Mouse (Mus musculus) liver, embryonic 16.5 days (tissue): ENCODE measurements at regions not wholly inside any gene's neighbourhood (a gene's known extent, or its start where the extent isn't known, plus 50 kb on each side); places are given as distances from the start of the nearest gene placed in this dataset.

Experiments
- ATAC-seq: fragments of 200-750 bp; cut with Nextera tagmentation; 2 replicates; pipeline ENCODE4 v1.8.0; 2017; ENCODE audit warnings: low read depth, mild to moderate bottlenecking, moderate number of reproducible peaks, moderate library complexity
- H3K27ac ChIP-seq: fragments of 300-500 bp; sonication (generic); 2 replicates; pipeline ENCODE4 v1.5.1; 2014; ENCODE audit warnings: mild to moderate bottlenecking, low read length
- H3K27me3 ChIP-seq: fragments of 300-500 bp; sonication (generic); 2 replicates; pipeline ENCODE4 v1.6.1; 2014; ENCODE audit warnings: low read depth, low read length, mixed read lengths; ENCODE audit not compliant: control insufficient read depth, insufficient read depth
- H3K36me3 ChIP-seq: fragments of 300-500 bp; sonication (generic); 2 replicates; pipeline ENCODE4 v1.6.1; 2014; ENCODE audit warnings: mild to moderate bottlenecking; ENCODE audit not compliant: control insufficient read depth, insufficient read depth
- H3K4me1 ChIP-seq: fragments of 300-500 bp; sonication (generic); 2 replicates; pipeline ENCODE4 v1.6.1; 2014; ENCODE audit warnings: low read depth, low read length, mixed read lengths; ENCODE audit not compliant: control insufficient read depth
- H3K4me2 ChIP-seq: fragments of 300-500 bp; sonication (generic); 2 replicates; pipeline ENCODE4 v1.6.1; 2014; ENCODE audit warnings: low read depth, low read length, mixed read lengths
- H3K4me3 ChIP-seq: fragments of 300-500 bp; sonication (generic); 2 replicates; pipeline ENCODE4 v1.5.1; 2014; ENCODE audit warnings: low read depth, mild to moderate bottlenecking, low read length
- H3K9ac ChIP-seq: fragments of 300-500 bp; sonication (generic); 2 replicates; pipeline ENCODE4 v1.6.1; 2014; ENCODE audit warnings: low read depth, low read length
- H3K9me3 ChIP-seq: fragments of 300-500 bp; sonication (generic); replicated peaks from 2 replicates; pipeline ENCODE4 v1.6.1; 2016; ENCODE audit warnings: low read length; ENCODE audit not compliant: control insufficient read depth
- WGBS: fragments of 180-500 bp; shearing (Covaris S2); extraction: QIAGEN DNeasy Blood & Tissue Kit; methylation state at CpG from one replicate; pipeline ENCODE4 v1.1.7; 2014; ENCODE audit not compliant: insufficient replicate concordance; 5-methylcytosine and 5-hydroxymethylcytosine counted together

DNA sequence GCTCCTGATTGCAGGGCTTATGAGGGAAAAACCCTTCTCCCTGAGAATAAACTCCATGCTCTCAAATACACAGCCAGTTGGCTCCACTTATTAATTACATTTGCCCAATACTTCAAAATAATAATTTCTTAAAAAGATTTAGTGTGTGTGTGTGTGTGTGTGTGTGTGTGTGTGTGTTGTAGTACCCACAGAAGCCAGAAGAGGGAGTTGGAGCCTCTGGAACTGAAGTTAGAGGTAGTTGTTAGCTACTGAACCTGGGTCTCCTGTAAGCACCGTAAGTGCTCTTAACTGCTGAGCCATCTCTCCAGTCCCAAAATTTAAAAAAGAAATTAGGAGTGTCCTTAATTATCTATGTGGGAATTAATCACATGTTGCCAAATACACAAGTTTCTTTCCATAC lies 154.8 kb upstream of the Ctnnb1 start:
- Histone ChIP-seq H3K9me3 (no peaks in the 10 kb centered on the region), H3K4me3 (no peak overlapping the region), H3K27ac (no peak overlapping the region), H3K27me3 (no peaks in the 10 kb centered on the region), H3K9ac (no peak overlapping the region), H3K4me2 (no peak overlapping the region), H3K4me1 (peaks cover 10% of the 10 kb centered on the region), H3K36me3 (no peaks in the 10 kb centered on the region)
- 83% methylated on average over 1 of the region's 1 CpGs for WGBS
- ATAC-seq = no peak

DNA sequence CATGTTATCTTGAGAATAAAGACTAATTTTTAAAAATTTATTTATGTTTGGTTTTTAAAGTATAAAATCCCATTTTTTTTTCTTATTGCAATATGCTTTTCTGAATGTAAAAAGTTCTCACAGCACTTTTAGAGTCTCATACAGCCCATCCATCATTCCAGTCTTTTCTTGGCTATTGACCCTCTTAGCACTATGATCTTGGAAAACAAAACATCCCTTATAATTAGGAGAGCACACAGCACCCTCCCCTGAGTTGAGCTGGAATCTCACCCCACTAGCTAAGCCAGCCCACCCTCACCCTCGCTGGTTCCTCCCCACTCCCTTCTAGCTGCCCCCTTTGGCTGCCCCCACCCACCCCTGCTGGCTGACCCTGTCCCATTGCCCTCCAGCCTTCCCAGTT lies 154.2 kb upstream of the Ctnnb1 start:
- H3K9ac ChIP-seq = no peak overlapping the region
- ATAC-seq = no peak
- H3K36me3 ChIP-seq = no peaks in the 10 kb centered on the region
- WGBS = 23% methylated on average over 1 of the region's 1 CpGs
- H3K27me3 ChIP-seq = no peaks in the 10 kb centered on the region
- no peak overlapping the region for H3K27ac ChIP-seq
- no peak overlapping the region for H3K4me3 ChIP-seq
- H3K9me3 ChIP-seq = no peaks in the 10 kb centered on the region
- H3K4me1 ChIP-seq = peaks cover 10% of the 10 kb centered on the region
- H3K4me2 ChIP-seq = no peak overlapping the region

DNA sequence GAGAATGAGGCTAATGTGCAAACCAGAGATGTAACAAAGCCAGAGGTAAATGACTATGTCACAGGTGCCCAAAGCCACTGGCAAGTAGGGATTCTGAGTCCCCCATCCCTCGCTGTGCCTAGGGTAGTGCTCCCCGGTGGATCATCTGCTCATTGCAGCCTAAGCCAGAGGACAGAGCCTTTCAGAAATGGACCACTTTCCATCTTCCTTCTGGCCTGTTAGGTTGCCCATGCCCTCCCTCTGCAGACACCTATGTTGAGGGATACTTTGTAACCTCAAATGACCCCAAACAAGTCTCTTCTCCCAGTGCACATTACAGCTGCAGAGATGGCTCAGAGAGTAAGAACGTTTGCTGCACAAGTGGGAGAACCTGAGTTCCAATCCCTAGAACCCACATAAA lies 153.3 kb upstream of the Ctnnb1 start:
- 0 out of 2 replicates have a peak overlapping the region, but pooled peaks have one; percentile 11 for H3K4me3 ChIP-seq
- H3K4me1 ChIP-seq = peaks cover 10% of the 10 kb centered on the region
- no peak overlapping the region; the same call in 1 of the 2 replicates for H3K9ac ChIP-seq
- 47% methylated on average over 3 of the region's 3 CpGs for WGBS
- no peaks in the 10 kb centered on the region for H3K27me3 ChIP-seq
- H3K4me2 ChIP-seq = peak overlapping the region; percentile 30
- no peak for ATAC-seq
- H3K9me3 ChIP-seq = no peaks in the 10 kb centered on the region
- H3K27ac ChIP-seq = peak overlapping the region; percentile 80
- no peaks in the 10 kb centered on the region for H3K36me3 ChIP-seq

DNA sequence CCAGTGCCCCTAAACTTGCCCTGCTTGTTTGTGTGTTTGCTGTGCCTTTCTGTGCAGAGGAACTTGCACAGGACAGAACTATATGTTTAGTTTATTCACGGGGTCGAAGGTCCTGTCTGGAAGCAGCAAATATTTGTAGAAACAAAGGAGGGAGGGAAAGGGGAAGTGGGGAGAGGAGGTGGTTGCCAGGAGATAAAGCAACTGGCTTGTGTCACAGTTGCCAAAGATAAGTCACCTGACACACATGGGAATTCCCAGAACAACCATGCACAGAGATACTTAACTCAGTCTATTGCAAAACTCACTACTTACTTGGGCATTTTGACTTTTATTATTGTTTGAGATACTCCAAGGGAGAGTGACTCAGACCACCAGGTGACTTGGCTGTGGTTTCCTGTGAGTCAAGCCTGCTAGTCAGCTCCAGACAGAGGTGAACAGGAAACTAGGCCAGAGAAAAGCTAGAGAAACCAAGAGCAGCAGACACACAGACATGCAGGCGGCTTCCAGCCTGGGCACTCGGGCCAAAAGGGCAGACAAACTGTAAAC lies 152.5 kb upstream of the Ctnnb1 start:
- Histone ChIP-seq H3K4me1 (peaks cover 10% of the 10 kb centered on the region), H3K4me3 (no peak overlapping the region), H3K9ac (no peak overlapping the region), H3K9me3 (no peaks in the 10 kb centered on the region), H3K27me3 (no peaks in the 10 kb centered on the region), H3K27ac (peak overlapping the region; percentile 80), H3K36me3 (no peaks in the 10 kb centered on the region), H3K4me2 (peak overlapping the region; percentile 30)
- peak; percentile 82 for ATAC-seq
- WGBS = 3% methylated on average over 4 of the region's 4 CpGs

DNA sequence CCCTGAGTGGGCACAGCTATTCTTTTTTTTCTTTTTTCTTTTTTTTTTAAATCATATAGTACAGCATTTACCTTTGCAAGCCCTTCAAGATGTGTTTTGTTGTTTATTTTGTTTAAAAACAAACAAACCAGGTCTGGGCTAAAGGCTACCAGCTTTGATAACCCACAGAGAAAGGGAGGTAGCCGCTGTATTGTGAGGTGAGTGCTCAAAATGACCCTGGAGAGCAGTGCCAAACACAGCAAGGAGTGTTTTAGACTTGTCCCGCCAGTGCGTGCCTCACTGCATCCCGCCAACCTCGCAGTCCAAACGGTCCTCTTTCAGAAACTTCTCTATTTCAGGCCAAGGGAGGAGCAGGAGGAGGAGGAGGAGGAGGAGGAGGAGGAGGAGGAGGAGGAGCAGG lies 152.0 kb upstream of the Ctnnb1 start:
- 17% methylated on average over 6 of the region's 6 CpGs for WGBS
- Histone ChIP-seq H3K4me1 (peaks cover 10% of the 10 kb centered on the region), H3K9me3 (no peaks in the 10 kb centered on the region), H3K4me2 (no peak overlapping the region), H3K9ac (no peak overlapping the region), H3K27me3 (no peaks in the 10 kb centered on the region), H3K27ac (peak overlapping the region; percentile 49), H3K36me3 (no peaks in the 10 kb centered on the region), H3K4me3 (no peak overlapping the region)
- ATAC-seq = no peak

DNA sequence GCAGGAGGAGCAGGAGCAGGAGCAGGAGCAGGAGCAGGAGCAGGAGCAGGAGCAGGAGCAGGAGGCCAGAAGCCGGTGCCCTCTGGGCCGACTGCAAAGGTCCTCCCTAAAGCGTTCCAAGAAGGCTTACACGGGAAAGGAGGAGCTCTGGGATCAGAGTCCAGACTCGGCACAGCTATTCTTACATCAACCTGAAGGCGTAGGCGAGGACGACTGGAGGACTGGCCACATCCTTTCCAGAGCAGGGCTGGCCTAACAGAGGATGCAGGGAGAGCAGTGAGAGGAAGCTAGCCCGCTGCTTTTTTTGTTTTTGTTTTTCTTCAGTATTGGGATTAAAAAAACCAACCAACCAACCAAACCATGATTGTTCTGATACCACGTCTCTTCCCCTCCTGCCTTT lies 151.5 kb upstream of the Ctnnb1 start:
- H3K4me3 ChIP-seq = no peak overlapping the region
- no peak overlapping the region for H3K4me2 ChIP-seq
- H3K9me3 ChIP-seq = no peaks in the 10 kb centered on the region
- ATAC-seq = no peak
- peaks cover 10% of the 10 kb centered on the region for H3K4me1 ChIP-seq
- no peaks in the 10 kb centered on the region for H3K27me3 ChIP-seq
- WGBS = 19% methylated on average over 10 of the region's 10 CpGs
- no peak overlapping the region for H3K9ac ChIP-seq
- H3K36me3 ChIP-seq = no peaks in the 10 kb centered on the region
- no peak overlapping the region; the same call in 1 of the 2 replicates for H3K27ac ChIP-seq

DNA sequence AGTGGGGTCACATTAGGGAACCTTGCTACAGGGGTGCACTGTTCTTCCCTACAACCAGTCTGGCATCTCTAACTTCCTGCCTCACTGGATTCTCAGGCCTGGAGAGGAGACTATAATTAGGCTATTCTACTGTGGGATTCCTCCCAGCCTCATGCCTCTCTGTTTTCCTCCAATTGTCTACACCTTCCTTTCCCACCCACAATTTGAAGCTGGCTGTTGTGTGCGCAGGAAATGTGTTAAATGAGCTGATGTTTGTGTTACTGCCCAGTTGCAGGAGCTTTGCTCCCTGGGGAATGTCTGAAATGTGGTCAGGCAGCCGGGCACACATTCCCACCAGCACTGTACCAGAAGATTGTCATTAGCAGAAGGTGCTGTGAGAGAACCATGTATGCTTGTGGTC lies 150.6 kb upstream of the Ctnnb1 start:
- no peaks in the 10 kb centered on the region for H3K9me3 ChIP-seq
- H3K4me2 ChIP-seq = no peak overlapping the region
- no peaks in the 10 kb centered on the region for H3K36me3 ChIP-seq
- H3K4me3 ChIP-seq = no peak overlapping the region
- peaks cover 10% of the 10 kb centered on the region for H3K4me1 ChIP-seq
- H3K27me3 ChIP-seq = no peaks in the 10 kb centered on the region
- no peak overlapping the region; the same call in 1 of the 2 replicates for H3K27ac ChIP-seq
- ATAC-seq = no peak
- no peak overlapping the region for H3K9ac ChIP-seq
- WGBS = 48% methylated on average over 2 of the region's 2 CpGs

DNA sequence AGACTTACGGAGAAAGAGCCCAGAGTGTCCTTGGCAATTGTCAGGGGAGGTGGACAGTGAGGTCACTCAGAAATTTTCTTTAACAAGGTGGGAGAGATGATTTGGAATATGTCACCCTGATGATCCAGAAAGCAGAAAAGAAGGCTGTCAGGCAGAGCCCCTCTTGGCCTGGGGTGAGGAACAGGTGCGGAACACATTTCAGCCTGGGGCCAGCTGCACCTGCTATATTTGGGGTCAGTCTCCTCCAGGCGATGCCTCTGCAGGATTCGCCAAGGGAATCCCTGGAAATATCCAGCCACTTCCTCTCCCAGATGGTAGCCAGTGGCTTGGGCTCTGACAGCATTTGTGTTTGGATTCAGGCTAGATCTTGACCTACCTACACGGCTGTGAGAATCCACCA lies 134.8 kb upstream of the Ctnnb1 start:
- H3K9me3 ChIP-seq = no peaks in the 10 kb centered on the region; the same call in 1 of the 2 replicates
- no peak overlapping the region for H3K4me2 ChIP-seq
- H3K9ac ChIP-seq = no peak overlapping the region
- H3K36me3 ChIP-seq = no peaks in the 10 kb centered on the region
- no peak for ATAC-seq
- no peak overlapping the region for H3K27ac ChIP-seq
- no peaks in the 10 kb centered on the region for H3K4me1 ChIP-seq
- H3K4me3 ChIP-seq = no peak overlapping the region
- H3K27me3 ChIP-seq = no peaks in the 10 kb centered on the region
- WGBS = 73% methylated on average over 5 of the region's 5 CpGs

DNA sequence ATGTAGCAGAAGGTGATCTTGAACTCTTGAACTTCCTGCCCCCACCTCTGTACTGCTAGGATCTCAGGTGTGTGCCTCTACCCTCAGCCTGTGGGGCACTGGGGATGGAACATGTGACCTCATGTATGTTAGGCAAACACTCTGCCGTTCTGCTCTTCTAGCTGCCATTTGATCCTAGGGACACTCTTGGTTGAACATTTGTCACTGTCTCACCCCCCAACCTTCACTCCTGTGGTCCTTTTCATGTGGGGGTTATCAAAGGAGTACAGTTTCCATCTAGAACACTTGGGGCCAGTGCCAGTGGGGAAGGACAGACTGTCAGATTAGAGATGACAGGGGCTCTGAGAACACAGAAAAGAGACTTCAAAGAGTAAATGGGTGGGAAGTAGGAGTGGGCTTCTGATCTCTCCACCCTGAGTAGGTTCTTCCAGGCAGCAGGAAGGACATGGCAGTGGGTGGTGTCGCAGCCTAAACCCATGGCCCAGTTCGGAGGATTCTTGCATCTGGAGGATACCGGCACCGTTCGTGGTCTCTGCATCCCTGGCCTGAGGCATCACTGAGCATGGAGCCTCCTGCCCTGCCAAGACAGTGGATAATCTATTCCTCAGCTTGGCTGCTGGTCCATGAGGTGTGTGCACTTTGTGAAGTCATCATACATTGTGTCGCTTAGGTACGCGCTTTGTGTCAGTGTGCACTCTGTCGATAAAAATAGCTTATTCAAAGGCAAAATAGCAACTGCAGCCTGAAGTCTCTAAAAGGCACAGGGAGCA lies 132.7 kb upstream of the Ctnnb1 start:
- ATAC-seq = no peak
- H3K4me3 ChIP-seq = no peak overlapping the region
- no peaks in the 10 kb centered on the region for H3K4me1 ChIP-seq
- H3K27ac ChIP-seq = no peak overlapping the region
- no peaks in the 10 kb centered on the region; the same call in 1 of the 2 replicates for H3K9me3 ChIP-seq
- H3K27me3 ChIP-seq = no peaks in the 10 kb centered on the region
- H3K4me2 ChIP-seq = no peak overlapping the region
- 77% methylated on average over 10 of the region's 10 CpGs for WGBS
- H3K9ac ChIP-seq = no peak overlapping the region
- H3K36me3 ChIP-seq = no peaks in the 10 kb centered on the region
